Mouse (Mus musculus) gastrocnemius, adult 18-20 months (tissue): Measurements from ENCODE around the gene Fev. TPM values are rescaled to one million over a fixed set of nuclear protein-coding genes. Genes with fewer than 3 reads are reported as not detected.

Experiments
- DNase-seq: peaks from one replicate; pipeline ENCODE4 v3.0.0; 2021; ENCODE audit warnings: low spot score
- long read RNA-seq, 2 experiments: library from polyadenylated mRNA; stranded (forward); transcript quantifications; one replicate each; pipeline ENCODE4 v2.0.0; 2021
- total RNA-seq, 2 experiments: library from RNA; stranded (reverse); gene quantifications; 2 replicates each; pipeline ENCODE4 v1.2.3; 2021

The Fev gene
- total RNA-seq = not detected
- long read RNA-seq, experiment 1 = 0 reads
- long read RNA-seq, experiment 2 = 0 reads

- no peak for DNase-seq
Observed at GRCm38 (mm10) chr1:74885369-74886042, at the start of gene Fev. Fev (minus strand) TSS chr1:74885419.

GRCm38 (mm10) chr1:74927621-74928296 lies 42.5 kb upstream of the Fev start:
- no peak for DNase-seq

GRCm38 (mm10) chr1:74926721-74927120 lies 41.5 kb upstream of the Fev start:
- DNase-seq = no peak

GRCm38 (mm10) chr1:74924464-74924863 lies 39.2 kb upstream of the Fev start:
- no peak for DNase-seq

- DNase-seq = no peak
Observed at GRCm38 (mm10) chr1:74915706-74916105, 30.5 kb upstream of the Fev start.

GRCm38 (mm10) chr1:74902191-74902590 lies 17.0 kb upstream of the Fev start:
- no peak for DNase-seq

GRCm38 (mm10) chr1:74901686-74902085 lies 16.5 kb upstream of the Fev start:
- peak; percentile 42 for DNase-seq

GRCm38 (mm10) chr1:74900341-74901285 lies 15.4 kb upstream of the Fev start:
- DNase-seq = no peak

GRCm38 (mm10) chr1:74898656-74899431 lies 13.6 kb upstream of the Fev start:
- DNase-seq = no peak

GRCm38 (mm10) chr1:74897976-74898375 lies 12.8 kb upstream of the Fev start:
- DNase-seq = no peak

- peak; percentile 40 for DNase-seq
Observed at GRCm38 (mm10) chr1:74894966-74895365, 9.7 kb upstream of the Fev start.

GRCm38 (mm10) chr1:74893134-74893855 lies 8.1 kb upstream of the Fev start, which contains the start of gene Cryba2:
Cryba2 (minus strand) TSS chr1:74893143.
- peak; percentile 18 for DNase-seq

- DNase-seq = no peak
Observed at GRCm38 (mm10) chr1:74892351-74893133, 7.3 kb upstream of the Fev start.

GRCm38 (mm10) chr1:74891513-74891912 lies 6.3 kb upstream of the Fev start:
- no peak for DNase-seq

GRCm38 (mm10) chr1:74884196-74885141 lies 750 bp downstream of the Fev start:
- no peak for DNase-seq

- DNase-seq = no peak
Observed at GRCm38 (mm10) chr1:74883441-74883840, 1.8 kb downstream of the Fev start.

- no peak for DNase-seq
Observed at GRCm38 (mm10) chr1:74882828-74883227, 2.4 kb downstream of the Fev start.

- no peak for DNase-seq
Observed at GRCm38 (mm10) chr1:74882055-74882734, 3.0 kb downstream of the Fev start.
